Mouse (Mus musculus): ENCODE data around the gene Spen.

Spen gene

GRCm38 (mm10) chr4:141526936-141527650, 11.3 kb downstream of the Spen start:
- DNase-seq = no peak

GRCm38 (mm10) chr4:141525940-141526339, 12.5 kb downstream of the Spen start:
- DNase-seq = no peak

- DNase-seq = no peak
Measured at GRCm38 (mm10) chr4:141524658-141525057, 13.7 kb downstream of the Spen start.

- DNase-seq = no peak
Measured at GRCm38 (mm10) chr4:141523128-141523527, 15.3 kb downstream of the Spen start.

GRCm38 (mm10) chr4:141518386-141518785, 20.0 kb downstream of the Spen start:
- DNase-seq = no peak

- DNase-seq = no peak
Measured at GRCm38 (mm10) chr4:141514179-141514641, 24.2 kb downstream of the Spen start.

GRCm38 (mm10) chr4:141512145-141512544, 26.3 kb downstream of the Spen start:
- no peak for DNase-seq

GRCm38 (mm10) chr4:141510457-141510856, 27.9 kb downstream of the Spen start:
- DNase-seq = no peak

GRCm38 (mm10) chr4:141506893-141507292, 31.5 kb downstream of the Spen start:
- DNase-seq = no peak

- DNase-seq = peak; percentile 26
Measured at GRCm38 (mm10) chr4:141506352-141506751, 32.0 kb downstream of the Spen start.

- DNase-seq = no peak
Measured at GRCm38 (mm10) chr4:141505810-141506209, 32.6 kb downstream of the Spen start.

GRCm38 (mm10) chr4:141504471-141504870, 33.9 kb downstream of the Spen start:
- DNase-seq = no peak

- no peak for DNase-seq
Measured at GRCm38 (mm10) chr4:141502723-141503122, 35.7 kb downstream of the Spen start.

- DNase-seq = no peak
Measured at GRCm38 (mm10) chr4:141501058-141501457, 37.3 kb downstream of the Spen start.

GRCm38 (mm10) chr4:141500637-141501036, 37.8 kb downstream of the Spen start:
- peak; percentile 19 for DNase-seq

- no peak for DNase-seq
Measured at GRCm38 (mm10) chr4:141488670-141489069, 49.7 kb downstream of the Spen start.

- DNase-seq = no peak
Measured at GRCm38 (mm10) chr4:141487581-141487980, 50.8 kb downstream of the Spen start.

- no peak for DNase-seq
Measured at GRCm38 (mm10) chr4:141484071-141484470, 54.3 kb downstream of the Spen start.

GRCm38 (mm10) chr4:141479411-141479810, 59.0 kb downstream of the Spen start:
- no peak for DNase-seq

- no peak for DNase-seq
Measured at GRCm38 (mm10) chr4:141478794-141479193, 59.6 kb downstream of the Spen start.

- DNase-seq = no peak
Measured at GRCm38 (mm10) chr4:141478225-141478624, 60.2 kb downstream of the Spen start.

- no peak for DNase-seq
Measured at GRCm38 (mm10) chr4:141477681-141478102, 60.7 kb downstream of the Spen start.

GRCm38 (mm10) chr4:141474431-141474830, 64.0 kb downstream of the Spen start:
- DNase-seq = no peak

GRCm38 (mm10) chr4:141472641-141473321, 65.6 kb downstream of the Spen start:
- peak; percentile 28 for DNase-seq
